Mouse (Mus musculus) midbrain, embryonic 16.5 days (tissue): ENCODE results near the gene Cxcl9. TPM values are rescaled to one million over a fixed set of nuclear protein-coding genes. Genes with fewer than 3 reads are reported as not detected.
"Not testable (repeated sequence)": the region's sequence is repeated elsewhere in the genome, so short reads cannot be mapped to it uniquely, and the experiment has no call there.

Experiments used
- ATAC-seq: fragments of 200-750 bp; cut with Nextera tagmentation; 2 replicates; pipeline ENCODE4 v1.8.0; 2017; ENCODE audit warnings: moderate TSS enrichment
- H3K27ac ChIP-seq: fragments of 300-500 bp; sonication (generic); 2 replicates; pipeline ENCODE4 v1.5.1; 2014; ENCODE audit warnings: mild to moderate bottlenecking, low read length, mixed read lengths
- H3K27me3 ChIP-seq: fragments of 300-500 bp; sonication (generic); 2 replicates; pipeline ENCODE4 v1.6.1; 2014; ENCODE audit warnings: low read depth, low read length, mixed read lengths; ENCODE audit not compliant: control insufficient read depth, insufficient read depth
- H3K36me3 ChIP-seq: fragments of 300-500 bp; sonication (generic); 2 replicates; pipeline ENCODE4 v1.6.1; 2014; ENCODE audit warnings: mild to moderate bottlenecking, low read length, moderate library complexity, mixed read lengths; ENCODE audit not compliant: control insufficient read depth, insufficient read depth
- H3K4me1 ChIP-seq: fragments of 300-500 bp; sonication (generic); 2 replicates; pipeline ENCODE4 v1.6.1; 2014; ENCODE audit warnings: mild to moderate bottlenecking, low read length, mixed read lengths; ENCODE audit not compliant: control insufficient read depth, insufficient read depth
- H3K4me2 ChIP-seq: fragments of 300-500 bp; sonication (generic); 2 replicates; pipeline ENCODE4 v1.6.1; 2014; ENCODE audit warnings: mild to moderate bottlenecking, low read length, mixed read lengths
- H3K4me3 ChIP-seq: fragments of 300-500 bp; sonication (generic); 2 replicates; pipeline ENCODE4 v1.5.1; 2014; ENCODE audit warnings: low read depth, mild to moderate bottlenecking, low read length, moderate library complexity, mixed read lengths
- H3K9ac ChIP-seq: fragments of 300-500 bp; sonication (generic); 2 replicates; pipeline ENCODE4 v1.6.1; 2014; ENCODE audit warnings: low read depth, low read length, mixed read lengths
- H3K9me3 ChIP-seq: fragments of 300-500 bp; sonication (generic); replicated peaks from 2 replicates; pipeline ENCODE4 v1.6.1; 2014; ENCODE audit warnings: mild to moderate bottlenecking, low read length, mixed read lengths; ENCODE audit not compliant: control insufficient read depth, poor library complexity, severe bottlenecking
- WGBS: fragments of 180-500 bp; shearing (Covaris S2); extraction: QIAGEN DNeasy Blood & Tissue Kit; methylation state at CpG from one replicate; pipeline ENCODE4 v1.1.7; 2014; 5-methylcytosine and 5-hydroxymethylcytosine counted together
- polyA plus RNA-seq: library from polyadenylated mRNA; unstranded; fragments of >200 nt; fragmentation: Nextera tagmentation; extraction: Ambion mirVana; gene quantifications from 2 replicates; pipeline ENCODE4 v1.2.1, GENCODE M21; 2015

Cxcl9 gene
- polyA plus RNA-seq, 1 experiment from 2014 or later = not detected

- H3K9ac ChIP-seq = no peak overlapping the region
- no peaks in the 10 kb centered on the region for H3K4me1 ChIP-seq
- H3K27me3 ChIP-seq = no peaks in the 10 kb centered on the region
- WGBS = 79% methylated on average over 10 of the region's 10 CpGs
- H3K4me3 ChIP-seq = no peak overlapping the region
- no peaks in the 10 kb centered on the region for H3K9me3 ChIP-seq
- H3K4me2 ChIP-seq = no peak overlapping the region
- H3K27ac ChIP-seq = no peak overlapping the region
- ATAC-seq = no peak
- no peaks in the 10 kb centered on the region for H3K36me3 ChIP-seq
These were observed 40.5 kb upstream of the Cxcl9 start for GRCm38 (mm10) chr5:92368392-92368791.

GRCm38 (mm10) chr5:92366565-92366964 is 38.7 kb upstream of the Cxcl9 start:
- Histone ChIP-seq H3K4me2 (no peak overlapping the region), H3K27me3 (no peaks in the 10 kb centered on the region), H3K27ac (no peak overlapping the region), H3K36me3 (no peaks in the 10 kb centered on the region), H3K9me3 (no peaks in the 10 kb centered on the region), H3K4me1 (no peaks in the 10 kb centered on the region), H3K9ac (no peak overlapping the region), H3K4me3 (no peak overlapping the region)
- WGBS = 82% methylated on average over 6 of the region's 6 CpGs
- no peak for ATAC-seq

GRCm38 (mm10) chr5:92365146-92365705 is 37.3 kb upstream of the Cxcl9 start:
- no peaks in the 10 kb centered on the region for H3K36me3 ChIP-seq
- no peak for ATAC-seq
- 76% methylated on average over 11 of the region's 11 CpGs for WGBS

GRCm38 (mm10) chr5:92364011-92364410 is 36.1 kb upstream of the Cxcl9 start:
- Histone ChIP-seq H3K9ac (no peak overlapping the region), H3K9me3 (no peaks in the 10 kb centered on the region), H3K27ac (no peak overlapping the region), H3K4me3 (no peak overlapping the region), H3K4me1 (no peaks in the 10 kb centered on the region), H3K27me3 (no peaks in the 10 kb centered on the region), H3K4me2 (no peak overlapping the region), H3K36me3 (no peaks in the 10 kb centered on the region)
- 90% methylated on average over 5 of the region's 5 CpGs for WGBS
- ATAC-seq = no peak

More at GRCm38 (mm10) chr5:92365146-92365705, 37.3 kb upstream of the Cxcl9 start:
- Histone ChIP-seq H3K27me3 (no peaks in the 10 kb centered on the region), H3K4me2 (no peak overlapping the region), H3K27ac (no peak overlapping the region), H3K4me1 (no peaks in the 10 kb centered on the region), H3K9ac (no peak overlapping the region), H3K9me3 (no peaks in the 10 kb centered on the region), H3K4me3 (no peak overlapping the region)

GRCm38 (mm10) chr5:92363179-92363578 is 35.3 kb upstream of the Cxcl9 start:
- no peak for ATAC-seq
- Histone ChIP-seq H3K4me3 (no peak overlapping the region), H3K27me3 (no peaks in the 10 kb centered on the region), H3K4me2 (no peak overlapping the region), H3K36me3 (no peaks in the 10 kb centered on the region), H3K27ac (no peak overlapping the region), H3K9me3 (no peaks in the 10 kb centered on the region), H3K4me1 (no peaks in the 10 kb centered on the region), H3K9ac (no peak overlapping the region)
- 3% methylated on average over 4 of the region's 4 CpGs for WGBS

GRCm38 (mm10) chr5:92358767-92359455 is 31.0 kb upstream of the Cxcl9 start:
- WGBS = 79% methylated on average over 11 of the region's 11 CpGs
- Histone ChIP-seq H3K9ac (no peak overlapping the region), H3K4me3 (no peak overlapping the region), H3K4me2 (no peak overlapping the region), H3K36me3 (no peaks in the 10 kb centered on the region), H3K9me3 (no peaks in the 10 kb centered on the region), H3K27ac (no peak overlapping the region), H3K27me3 (no peaks in the 10 kb centered on the region), H3K4me1 (no peaks in the 10 kb centered on the region)
- no peak for ATAC-seq

- no peaks in the 10 kb centered on the region for H3K36me3 ChIP-seq
- no peaks in the 10 kb centered on the region for H3K9me3 ChIP-seq
- no peak overlapping the region for H3K4me3 ChIP-seq
- 64% methylated on average over 11 of the region's 12 CpGs for WGBS
- H3K27ac ChIP-seq = no peak overlapping the region
- H3K9ac ChIP-seq = no peak overlapping the region
- ATAC-seq = no peak
- no peaks in the 10 kb centered on the region for H3K27me3 ChIP-seq
- no peak overlapping the region for H3K4me2 ChIP-seq
- no peaks in the 10 kb centered on the region for H3K4me1 ChIP-seq
These were observed 30.2 kb upstream of the Cxcl9 start for GRCm38 (mm10) chr5:92358033-92358432.

- H3K9ac ChIP-seq = no peak overlapping the region
- WGBS = 50% methylated on average over 11 of the region's 11 CpGs
- H3K4me3 ChIP-seq = no peak overlapping the region
- H3K9me3 ChIP-seq = no peaks in the 10 kb centered on the region
- no peak overlapping the region for H3K4me2 ChIP-seq
- H3K4me1 ChIP-seq = peaks cover 4% of the 10 kb centered on the region
- H3K27ac ChIP-seq = no peak overlapping the region
- no peaks in the 10 kb centered on the region for H3K27me3 ChIP-seq
- H3K36me3 ChIP-seq = no peaks in the 10 kb centered on the region
- no peak for ATAC-seq
These were observed 25.6 kb upstream of the Cxcl9 start for GRCm38 (mm10) chr5:92353517-92353916.

GRCm38 (mm10) chr5:92352716-92353115 is 24.8 kb upstream of the Cxcl9 start:
- not testable (repeated sequence) for H3K9me3 ChIP-seq, ATAC-seq, H3K27me3 ChIP-seq, H3K4me1 ChIP-seq, H3K36me3 ChIP-seq, H3K4me3 ChIP-seq, H3K4me2 ChIP-seq, H3K9ac ChIP-seq, H3K27ac ChIP-seq
- WGBS = 87% methylated on average over 4 of the region's 4 CpGs
